Mouse (Mus musculus) heart, adult 2 months (tissue): ENCODE measurements around the gene Ubqln4.

Experiments
- CTCF ChIP-seq: fragments of 200-600 bp; IDR thresholded peaks from 2 replicates; pipeline ENCODE4 v1.8.1; 2022; ENCODE audit warnings: antibody characterized with exemption, mild to moderate bottlenecking, moderate library complexity
- POLR2A ChIP-seq: fragments of 200-500 bp; IDR thresholded peaks from 2 replicates; pipeline ENCODE4 v1.6.1; 2011; ENCODE audit warnings: mild to moderate bottlenecking, low read depth, low read length, control low read depth; ENCODE audit not compliant: insufficient read depth

DNA sequence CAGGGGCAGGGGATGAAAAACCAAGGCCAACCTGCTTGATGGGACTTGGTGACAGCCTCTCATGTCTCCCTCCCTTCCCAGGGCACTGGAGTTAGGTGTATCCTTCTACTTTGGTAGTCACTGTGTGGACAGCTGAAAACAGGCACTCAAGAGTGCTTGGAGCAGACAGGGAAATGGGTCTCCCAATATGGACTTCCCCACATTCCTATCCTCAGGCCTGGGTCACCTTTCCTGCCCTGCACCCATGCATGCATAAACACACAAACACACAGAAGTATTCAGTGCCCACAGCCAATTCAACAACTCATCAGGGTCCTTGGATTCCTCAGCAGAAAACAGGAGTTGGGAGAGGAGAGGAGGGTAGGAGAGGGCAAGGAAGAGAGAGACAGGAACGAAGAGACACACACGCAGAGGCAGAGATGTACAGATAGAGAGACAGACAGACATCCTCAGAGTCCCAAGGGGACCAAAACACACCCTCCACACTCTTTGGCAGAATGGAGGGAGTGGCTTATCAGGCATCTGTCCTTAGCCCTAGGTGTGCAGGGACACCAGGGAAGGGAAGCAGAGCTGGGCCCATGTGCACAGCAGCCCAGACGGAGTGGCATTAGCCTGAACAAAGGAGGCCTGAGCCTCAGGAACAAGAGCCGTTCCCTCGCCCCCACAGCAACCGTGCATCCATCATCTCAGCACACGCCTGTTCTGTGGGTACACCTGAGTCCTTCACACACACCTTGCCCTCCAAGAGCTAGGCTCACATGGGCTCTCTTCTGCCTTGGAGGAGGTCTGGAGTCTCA, 24.2 kb upstream of the Ubqln4 start:
- TF ChIP-seq POLR2A = no peak
- no peak for TF ChIP-seq CTCF
